Mouse (Mus musculus): ENCODE results near the gene Irak2. TPM values are rescaled to one million over a fixed set of nuclear protein-coding genes. Genes with fewer than 3 reads are reported as not detected.
"Not testable (repeated sequence)": the region's sequence is repeated elsewhere in the genome, so short reads cannot be mapped to it uniquely, and the experiment has no call there.

The Irak2 gene
- polyA plus RNA-seq, 1 experiment from 2014 or later: 0.90 TPM

DNA sequence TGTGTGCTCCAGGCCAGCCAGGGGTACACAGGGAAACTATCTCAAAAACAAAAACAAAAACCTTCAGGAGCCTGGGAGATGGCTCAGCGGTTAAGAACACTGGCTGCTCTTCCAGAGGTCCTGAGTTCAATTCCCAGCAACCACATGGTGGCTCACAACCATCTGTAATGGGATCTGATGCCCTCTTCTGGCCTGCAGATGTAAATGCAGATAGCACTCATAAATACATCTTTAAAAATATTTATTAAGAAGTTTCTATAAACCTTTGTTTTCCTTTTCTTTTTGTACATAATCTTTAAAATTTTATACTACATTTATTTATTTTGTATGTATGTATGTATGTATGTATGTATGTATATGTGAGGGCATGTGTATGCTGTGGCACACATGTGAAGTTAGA lies 33.8 kb downstream of the Irak2 start:
- not testable (repeated sequence) for H3K27ac ChIP-seq (ENCODE audit: low read depth, low read length); DNase-seq (ENCODE audit: low spot score); H3K36me3 ChIP-seq (ENCODE audit: control insufficient read depth, insufficient read depth, low read length); H3K4me1 ChIP-seq (ENCODE audit: control insufficient read depth, insufficient read depth, low read length); H3K9me3 ChIP-seq (replicated peaks; ENCODE audit: control insufficient read depth, low read length); H3K9ac ChIP-seq (ENCODE audit: low read length); H3K4me3 ChIP-seq (ENCODE audit: low read depth, low read length); H3K4me2 ChIP-seq (ENCODE audit: low read length); H3K27me3 ChIP-seq (replicated peaks; ENCODE audit: control insufficient read depth, insufficient read depth, low read length); ATAC-seq
- WGBS: 100% methylated on average over 1 of the region's 1 CpGs

DNA sequence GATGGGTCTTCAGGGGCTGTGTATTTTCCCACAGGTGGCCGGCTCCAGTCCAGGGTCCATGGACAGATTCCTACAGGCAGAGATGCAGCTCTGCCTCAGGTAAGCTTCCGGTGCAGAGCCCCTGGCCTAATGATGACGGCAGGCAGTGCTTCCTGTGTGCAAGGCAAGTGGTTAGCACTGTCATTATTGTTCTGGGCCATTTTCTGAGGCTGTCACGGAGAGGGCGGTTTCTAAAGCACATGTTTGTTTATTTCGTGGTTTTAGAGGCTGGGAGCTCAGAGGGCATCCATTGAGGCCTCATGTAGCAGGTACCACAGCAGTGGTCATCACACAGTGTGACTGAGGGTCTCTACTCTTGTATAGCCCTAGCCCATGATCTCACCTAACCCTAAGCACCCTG lies 34.7 kb downstream of the Irak2 start:
- no peak overlapping the region for H3K4me2 ChIP-seq (ENCODE audit: low read length)
- no peak overlapping the region for H3K4me3 ChIP-seq (ENCODE audit: low read depth, low read length)
- H3K36me3 ChIP-seq (ENCODE audit: control insufficient read depth, insufficient read depth, low read length): no peaks in the 10 kb centered on the region
- 82% methylated on average over 6 of the region's 6 CpGs for WGBS
- no peak overlapping the region for H3K9ac ChIP-seq (ENCODE audit: low read length)
- DNase-seq (ENCODE audit: low spot score) (no peak), ATAC-seq (no peak)
- peaks cover 5% of the 10 kb centered on the region; the same call in 1 of the 2 replicates for H3K4me1 ChIP-seq (ENCODE audit: control insufficient read depth, insufficient read depth, low read length)
- H3K27me3 ChIP-seq (replicated peaks; ENCODE audit: control insufficient read depth, insufficient read depth, low read length): no peaks in the 10 kb centered on the region
- no peaks in the 10 kb centered on the region for H3K9me3 ChIP-seq (replicated peaks; ENCODE audit: control insufficient read depth, low read length)
- no peak overlapping the region for H3K27ac ChIP-seq (ENCODE audit: low read depth, low read length)

DNA sequence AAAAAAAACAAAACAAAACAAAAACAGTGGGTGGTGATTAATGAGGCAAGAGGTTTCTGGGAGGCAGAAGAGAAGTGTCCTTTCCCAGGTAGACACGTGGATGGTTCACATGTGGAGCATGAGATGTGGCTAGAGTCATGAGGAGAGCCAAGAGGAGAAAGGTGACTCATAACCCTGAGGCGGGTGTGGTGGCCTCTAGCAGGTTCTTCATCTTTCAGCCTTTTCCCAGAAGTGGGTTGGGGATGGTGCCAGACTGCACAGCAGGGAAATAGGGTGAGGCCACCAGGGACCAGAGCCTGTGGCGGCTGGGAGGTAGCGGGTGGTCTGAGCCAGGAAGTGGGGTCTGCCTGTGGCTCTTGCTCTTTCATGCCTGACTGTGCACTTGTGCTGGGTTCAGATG lies 37.0 kb downstream of the Irak2 start:
- WGBS: 81% methylated on average over 4 of the region's 4 CpGs
- Histone ChIP-seq H3K27me3 (replicated peaks; ENCODE audit: control insufficient read depth, insufficient read depth, low read length) (no peaks in the 10 kb centered on the region), H3K9ac (ENCODE audit: low read length) (no peak overlapping the region), H3K27ac (ENCODE audit: low read depth, low read length) (no peak overlapping the region), H3K4me2 (ENCODE audit: low read length) (no peak overlapping the region), H3K9me3 (replicated peaks; ENCODE audit: control insufficient read depth, low read length) (no peaks in the 10 kb centered on the region), H3K4me3 (ENCODE audit: low read depth, low read length) (no peak overlapping the region), H3K4me1 (ENCODE audit: control insufficient read depth, insufficient read depth, low read length) (no peaks in the 10 kb centered on the region), H3K36me3 (ENCODE audit: control insufficient read depth, insufficient read depth, low read length) (no peaks in the 10 kb centered on the region)
- ATAC-seq (no peak), DNase-seq (ENCODE audit: low spot score) (no peak)

DNA sequence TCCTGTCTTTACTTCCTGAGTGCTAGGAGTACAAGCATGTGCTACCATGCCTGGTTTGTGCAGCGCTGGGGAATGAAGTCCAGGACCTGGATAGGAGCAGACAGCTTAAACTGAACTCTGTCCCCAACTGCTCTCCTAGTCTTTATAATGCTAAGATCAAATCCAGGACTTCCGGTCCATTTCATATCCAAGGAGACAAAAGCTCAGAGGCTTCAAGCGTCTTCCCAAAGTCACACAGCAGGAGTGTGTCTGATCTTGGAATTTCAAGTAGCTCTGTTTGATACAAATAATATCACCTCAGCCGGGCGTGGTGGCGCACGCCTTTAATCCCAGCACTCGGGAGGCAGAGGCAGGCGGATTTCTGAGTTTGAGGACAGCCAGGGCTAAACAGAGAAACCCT lies 37.7 kb downstream of the Irak2 start:
- H3K9me3 ChIP-seq (replicated peaks; ENCODE audit: control insufficient read depth, low read length): no peaks in the 10 kb centered on the region
- no peaks in the 10 kb centered on the region for H3K4me1 ChIP-seq (ENCODE audit: control insufficient read depth, insufficient read depth, low read length)
- 92% methylated on average over 9 of the region's 9 CpGs for WGBS
- H3K36me3 ChIP-seq (ENCODE audit: control insufficient read depth, insufficient read depth, low read length): no peaks in the 10 kb centered on the region
- H3K27ac ChIP-seq (ENCODE audit: low read depth, low read length): no peak overlapping the region
- H3K4me2 ChIP-seq (ENCODE audit: low read length): no peak overlapping the region
- ATAC-seq (no peak), DNase-seq (ENCODE audit: low spot score) (no peak)
- no peaks in the 10 kb centered on the region for H3K27me3 ChIP-seq (replicated peaks; ENCODE audit: control insufficient read depth, insufficient read depth, low read length)
- no peak overlapping the region for H3K4me3 ChIP-seq (ENCODE audit: low read depth, low read length)
- H3K9ac ChIP-seq (ENCODE audit: low read length): no peak overlapping the region

DNA sequence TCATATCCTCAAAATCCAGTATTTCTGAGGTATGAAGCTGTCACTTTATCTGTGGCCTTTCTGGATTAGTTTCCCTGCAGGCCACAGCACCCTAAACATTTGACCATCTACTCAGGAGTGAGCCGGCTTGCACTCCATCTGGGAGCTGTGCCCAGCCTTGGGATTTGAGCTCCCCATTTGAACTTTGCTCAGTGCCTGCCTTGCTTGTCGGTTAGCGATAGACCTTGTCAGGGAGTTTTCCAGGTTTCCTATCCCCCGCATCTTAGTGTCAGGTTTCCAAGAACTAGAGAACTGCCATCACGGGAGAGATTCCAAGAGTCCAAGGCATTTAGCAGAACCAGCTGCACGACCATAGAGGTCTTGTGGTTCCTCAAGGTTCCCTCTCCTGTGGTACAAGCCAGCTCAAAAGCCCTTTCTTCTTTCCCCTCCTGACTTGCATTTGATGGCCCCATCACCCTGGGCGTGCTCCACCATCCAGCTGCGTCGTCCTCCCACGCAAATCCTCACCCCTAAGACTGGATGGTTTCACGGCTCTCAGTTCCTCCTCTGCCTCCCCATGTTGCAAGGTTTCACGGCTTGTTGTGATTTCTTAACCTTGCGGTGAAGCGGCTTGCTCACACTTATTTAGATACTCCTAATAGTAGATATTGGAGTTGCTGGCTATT lies 38.9 kb downstream of the Irak2 start:
- no peak overlapping the region for H3K9ac ChIP-seq (ENCODE audit: low read length)
- DNase-seq (ENCODE audit: low spot score) (no peak), ATAC-seq (no peak)
- no peak overlapping the region for H3K27ac ChIP-seq (ENCODE audit: low read depth, low read length)
- no peaks in the 10 kb centered on the region for H3K4me1 ChIP-seq (ENCODE audit: control insufficient read depth, insufficient read depth, low read length)
- H3K4me3 ChIP-seq (ENCODE audit: low read depth, low read length): no peak overlapping the region
- H3K27me3 ChIP-seq (replicated peaks; ENCODE audit: control insufficient read depth, insufficient read depth, low read length): no peaks in the 10 kb centered on the region
- 88% methylated on average over 14 of the region's 14 CpGs for WGBS
- no peaks in the 10 kb centered on the region for H3K9me3 ChIP-seq (replicated peaks; ENCODE audit: control insufficient read depth, low read length)
- H3K4me2 ChIP-seq (ENCODE audit: low read length): no peak overlapping the region
- no peaks in the 10 kb centered on the region for H3K36me3 ChIP-seq (ENCODE audit: control insufficient read depth, insufficient read depth, low read length)

DNA sequence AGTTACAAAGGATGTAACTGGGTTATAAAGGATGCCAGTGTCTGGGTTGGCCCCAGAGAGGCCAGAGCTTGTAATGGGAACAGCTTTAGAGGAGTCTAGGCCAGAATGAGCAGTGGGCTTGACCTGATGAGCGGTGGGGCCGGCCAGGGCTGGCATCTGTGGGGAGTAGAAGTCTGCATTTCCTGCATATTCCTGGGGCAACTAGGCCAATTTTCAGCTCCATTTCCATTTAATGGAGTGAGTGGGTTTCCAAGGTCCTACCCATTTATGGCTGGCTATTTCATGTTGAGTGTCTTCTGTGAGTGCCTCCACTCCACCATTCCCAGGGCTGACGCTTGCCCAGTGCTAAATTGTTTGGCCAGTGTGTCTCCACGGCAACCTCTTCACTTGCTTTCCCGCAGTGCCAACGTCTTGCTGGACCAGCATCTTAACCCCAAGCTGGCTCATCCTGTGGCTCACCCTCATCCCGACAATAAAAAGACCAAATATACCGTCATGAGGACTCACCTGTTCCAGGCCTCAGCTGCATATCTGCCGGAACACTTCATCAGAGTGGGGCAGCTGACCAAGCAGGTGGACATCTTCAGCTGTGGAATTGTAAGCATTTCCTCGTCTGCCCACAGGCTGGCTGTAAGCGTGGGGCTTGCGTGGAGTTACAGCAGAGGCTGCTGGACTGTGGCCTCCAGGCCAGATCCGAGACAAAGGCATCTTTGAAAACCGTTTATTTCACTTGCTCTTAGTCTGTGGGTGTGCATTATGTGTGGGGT lies 40.2 kb downstream of the Irak2 start:
- DNase-seq (ENCODE audit: low spot score): no peak
- no peaks in the 10 kb centered on the region for H3K36me3 ChIP-seq (ENCODE audit: control insufficient read depth, insufficient read depth, low read length)
- H3K9me3 ChIP-seq (replicated peaks; ENCODE audit: control insufficient read depth, low read length): no peaks in the 10 kb centered on the region
- H3K4me3 ChIP-seq (ENCODE audit: low read depth, low read length): no peak overlapping the region
- no peak overlapping the region for H3K27ac ChIP-seq (ENCODE audit: low read depth, low read length)
- H3K4me1 ChIP-seq (ENCODE audit: control insufficient read depth, insufficient read depth, low read length): no peaks in the 10 kb centered on the region
- ATAC-seq: no peak
- no peak overlapping the region for H3K9ac ChIP-seq (ENCODE audit: low read length)
- WGBS: 73% methylated on average over 14 of the region's 14 CpGs
- H3K27me3 ChIP-seq (replicated peaks; ENCODE audit: control insufficient read depth, insufficient read depth, low read length): no peaks in the 10 kb centered on the region
- H3K4me2 ChIP-seq (ENCODE audit: low read length): no peak overlapping the region

DNA sequence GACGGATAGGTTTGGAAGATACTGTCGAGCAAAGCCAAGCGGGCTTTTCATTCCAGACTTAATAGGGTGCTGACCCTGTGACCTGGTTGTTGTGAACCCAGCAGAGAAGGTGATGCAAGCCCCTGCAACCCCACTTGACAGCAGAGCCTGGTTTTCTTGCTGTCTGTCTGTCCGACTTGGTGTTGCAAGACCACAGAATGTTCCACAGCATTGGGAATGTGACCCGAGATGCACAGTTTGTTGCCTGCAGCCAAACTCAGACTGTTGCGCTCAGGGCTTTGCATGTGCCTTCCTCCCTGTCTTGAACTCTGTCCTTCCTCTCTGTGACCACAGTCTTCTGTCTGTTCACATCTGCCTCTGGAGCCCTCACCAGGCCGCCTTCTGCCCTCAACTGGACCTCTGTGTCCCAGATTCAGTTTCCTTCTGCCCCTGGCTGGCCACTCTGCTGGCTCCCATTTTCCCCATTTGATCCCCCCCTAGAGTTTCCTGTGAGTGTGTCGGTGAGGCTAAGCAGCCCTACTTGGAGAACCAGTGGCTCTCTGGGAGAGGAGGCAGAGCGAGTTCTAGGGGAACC lies 41.8 kb downstream of the Irak2 start:
- H3K27ac ChIP-seq (ENCODE audit: low read depth, low read length): no peak overlapping the region
- 92% methylated on average over 9 of the region's 9 CpGs for WGBS
- no peaks in the 10 kb centered on the region for H3K27me3 ChIP-seq (replicated peaks; ENCODE audit: control insufficient read depth, insufficient read depth, low read length)
- no peaks in the 10 kb centered on the region for H3K4me1 ChIP-seq (ENCODE audit: control insufficient read depth, insufficient read depth, low read length)
- no peaks in the 10 kb centered on the region for H3K9me3 ChIP-seq (replicated peaks; ENCODE audit: control insufficient read depth, low read length)
- DNase-seq (ENCODE audit: low spot score): no peak
- no peak for ATAC-seq
- no peaks in the 10 kb centered on the region for H3K36me3 ChIP-seq (ENCODE audit: control insufficient read depth, insufficient read depth, low read length)
- H3K4me2 ChIP-seq (ENCODE audit: low read length): no peak overlapping the region
- no peak overlapping the region for H3K9ac ChIP-seq (ENCODE audit: low read length)
- no peak overlapping the region for H3K4me3 ChIP-seq (ENCODE audit: low read depth, low read length)

DNA sequence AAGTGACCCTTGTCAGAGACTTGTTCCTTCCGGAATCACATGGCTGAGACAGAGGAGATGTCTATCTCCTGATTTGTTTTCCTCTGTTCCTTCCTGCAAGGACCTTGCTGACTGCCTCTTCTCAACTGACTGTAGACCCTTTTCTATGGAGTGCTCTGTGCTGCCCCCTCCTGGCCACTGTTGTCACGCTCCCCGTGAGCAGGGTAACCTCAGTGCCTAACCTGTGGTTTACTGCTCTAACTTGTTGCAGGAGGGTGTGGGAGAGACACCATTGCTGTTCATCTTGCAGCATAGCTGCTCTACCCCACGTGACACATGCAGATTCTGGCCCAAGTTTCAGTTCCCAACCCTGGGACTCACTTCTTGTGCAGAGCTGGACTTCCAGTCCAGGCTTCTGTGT lies 43.0 kb downstream of the Irak2 start:
- Histone ChIP-seq H3K4me2 (ENCODE audit: low read length) (no peak overlapping the region), H3K4me3 (ENCODE audit: low read depth, low read length) (no peak overlapping the region), H3K9me3 (replicated peaks; ENCODE audit: control insufficient read depth, low read length) (no peaks in the 10 kb centered on the region), H3K27me3 (replicated peaks; ENCODE audit: control insufficient read depth, insufficient read depth, low read length) (no peaks in the 10 kb centered on the region), H3K36me3 (ENCODE audit: control insufficient read depth, insufficient read depth, low read length) (no peaks in the 10 kb centered on the region), H3K4me1 (ENCODE audit: control insufficient read depth, insufficient read depth, low read length) (no peaks in the 10 kb centered on the region), H3K9ac (ENCODE audit: low read length) (no peak overlapping the region), H3K27ac (ENCODE audit: low read depth, low read length) (no peak overlapping the region)
- ATAC-seq (no peak), DNase-seq (ENCODE audit: low spot score) (peak; percentile 64)
- WGBS: 14% methylated on average over 4 of the region's 4 CpGs
